Mouse (Mus musculus): Measurements from ENCODE around the gene Gpc1. TPM values are rescaled to one million over a fixed set of nuclear protein-coding genes. Genes with fewer than 3 reads are reported as not detected.

Gpc1 gene
- polyA plus RNA-seq, 1 experiment from 2014 or later: 84.1 TPM

DNA sequence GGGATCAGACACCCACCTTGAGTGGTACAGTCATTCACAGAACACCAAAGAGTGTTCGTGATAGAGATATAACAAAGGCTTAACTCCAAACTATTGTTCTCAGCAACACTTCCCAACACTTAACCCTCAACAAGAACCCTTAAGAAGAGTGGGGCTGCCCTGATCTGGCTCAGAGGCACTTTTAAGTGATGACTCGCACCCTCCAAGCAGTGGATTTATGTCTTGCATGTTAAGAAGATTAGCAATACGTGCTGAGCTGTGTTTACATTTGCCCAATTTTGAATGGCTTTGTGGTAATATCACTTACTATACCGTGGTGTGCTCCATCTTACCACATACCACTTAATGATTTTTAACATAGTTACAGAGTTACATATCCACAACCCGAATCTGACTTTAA lies 26.3 kb upstream of the Gpc1 start:
- no peaks in the 10 kb centered on the region for H3K36me3 ChIP-seq (replicated peaks)
- WGBS: 83% methylated on average over 5 of the region's 5 CpGs

DNA sequence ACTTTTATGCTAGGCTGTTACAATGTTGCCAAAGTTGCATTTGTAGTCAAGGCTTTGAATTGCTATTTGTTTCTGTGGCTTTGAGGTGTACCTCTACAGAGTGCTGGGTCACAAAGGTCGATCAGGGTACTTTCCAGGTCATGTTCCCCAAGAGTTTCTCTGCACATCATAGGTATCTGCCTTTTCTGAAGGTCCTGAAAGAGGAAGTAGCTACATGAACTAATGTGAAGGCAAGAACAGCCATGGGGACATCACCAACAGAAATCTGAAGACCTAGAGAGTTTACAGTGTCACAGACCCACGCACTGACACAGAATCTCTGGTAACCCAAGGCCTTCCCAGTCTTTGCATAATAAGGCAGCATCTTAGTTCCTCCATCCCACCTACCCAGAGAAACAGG lies 25.6 kb upstream of the Gpc1 start:
- no peaks in the 10 kb centered on the region for H3K4me1 ChIP-seq
- DNase-seq (ENCODE audit: low spot score): no peak
- peaks cover 5% of the 10 kb centered on the region; the same call in 1 of the 2 replicates for H3K9me3 ChIP-seq
- H3K36me3 ChIP-seq (replicated peaks): no peaks in the 10 kb centered on the region
- no peaks in the 10 kb centered on the region for H3K27me3 ChIP-seq (replicated peaks; ENCODE audit: low read depth, poor library complexity, severe bottlenecking)
- H3K27ac ChIP-seq (replicated peaks): no peak overlapping the region
- 73% methylated on average over 2 of the region's 2 CpGs for WGBS
- no peak overlapping the region for H3K4me3 ChIP-seq

More for the DNA sequence above, 26.3 kb upstream of the Gpc1 start:
- DNase-seq (ENCODE audit: low spot score): no peak
- Histone ChIP-seq H3K4me3 (no peak overlapping the region), H3K4me1 (no peaks in the 10 kb centered on the region), H3K9me3 (peaks cover 5% of the 10 kb centered on the region; the same call in 1 of the 2 replicates), H3K27me3 (replicated peaks; ENCODE audit: low read depth, poor library complexity, severe bottlenecking) (no peaks in the 10 kb centered on the region), H3K27ac (replicated peaks) (no peak overlapping the region)

DNA sequence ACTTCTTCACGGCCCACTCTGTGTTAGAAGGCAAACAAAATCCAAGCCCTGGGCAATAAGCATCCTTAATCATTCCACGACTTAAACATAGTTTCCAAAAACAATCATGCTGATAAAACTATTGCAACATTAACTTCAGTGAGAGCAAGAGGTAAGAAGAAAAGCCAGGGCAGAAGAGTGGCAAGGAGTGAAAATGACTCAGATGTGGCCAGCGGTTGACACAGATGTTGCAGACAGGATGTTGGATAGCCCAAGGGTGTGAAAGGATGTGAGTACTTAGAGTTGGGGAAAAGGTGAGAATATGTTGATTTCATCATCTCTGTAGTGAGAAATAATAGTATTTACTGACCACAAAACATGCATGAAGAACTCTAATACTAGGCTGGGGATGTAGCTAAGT lies 24.7 kb upstream of the Gpc1 start:
- Histone ChIP-seq H3K9me3 (peaks cover 5% of the 10 kb centered on the region; the same call in 1 of the 2 replicates), H3K27ac (replicated peaks) (no peak overlapping the region), H3K27me3 (replicated peaks; ENCODE audit: low read depth, poor library complexity, severe bottlenecking) (no peaks in the 10 kb centered on the region), H3K4me1 (no peaks in the 10 kb centered on the region), H3K4me3 (no peak overlapping the region), H3K36me3 (replicated peaks) (no peaks in the 10 kb centered on the region)
- DNase-seq (ENCODE audit: low spot score): no peak
- WGBS: 88% methylated on average over 3 of the region's 3 CpGs

DNA sequence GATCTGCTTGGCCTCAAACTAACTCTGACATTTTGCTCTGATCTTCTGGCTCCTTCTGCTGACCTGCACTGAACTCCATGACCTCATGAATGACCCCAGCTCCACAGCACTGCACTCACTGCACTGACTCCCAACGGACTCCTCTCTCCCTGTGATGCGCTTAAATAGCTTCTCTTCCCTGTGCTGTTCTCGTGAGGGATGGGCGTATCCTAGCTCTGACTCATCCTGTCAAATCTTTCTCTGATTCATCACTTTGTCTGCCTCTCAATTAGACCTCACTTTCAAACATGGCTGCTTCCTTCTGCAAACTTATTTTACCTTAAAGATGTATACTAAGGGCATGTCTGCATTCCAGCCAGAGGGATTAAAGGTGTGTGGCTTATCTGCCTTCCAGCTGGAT lies 21.8 kb upstream of the Gpc1 start:
- peaks cover 5% of the 10 kb centered on the region; the same call in 1 of the 2 replicates for H3K9me3 ChIP-seq
- DNase-seq (ENCODE audit: low spot score): no peak
- H3K36me3 ChIP-seq (replicated peaks): no peaks in the 10 kb centered on the region
- H3K4me1 ChIP-seq: peaks cover 4% of the 10 kb centered on the region; the same call in 1 of the 2 replicates
- no peak overlapping the region for H3K4me3 ChIP-seq
- H3K27me3 ChIP-seq (replicated peaks; ENCODE audit: low read depth, poor library complexity, severe bottlenecking): no peaks in the 10 kb centered on the region
- WGBS: 74% methylated on average over 4 of the region's 4 CpGs
- H3K27ac ChIP-seq (replicated peaks): no peak overlapping the region

DNA sequence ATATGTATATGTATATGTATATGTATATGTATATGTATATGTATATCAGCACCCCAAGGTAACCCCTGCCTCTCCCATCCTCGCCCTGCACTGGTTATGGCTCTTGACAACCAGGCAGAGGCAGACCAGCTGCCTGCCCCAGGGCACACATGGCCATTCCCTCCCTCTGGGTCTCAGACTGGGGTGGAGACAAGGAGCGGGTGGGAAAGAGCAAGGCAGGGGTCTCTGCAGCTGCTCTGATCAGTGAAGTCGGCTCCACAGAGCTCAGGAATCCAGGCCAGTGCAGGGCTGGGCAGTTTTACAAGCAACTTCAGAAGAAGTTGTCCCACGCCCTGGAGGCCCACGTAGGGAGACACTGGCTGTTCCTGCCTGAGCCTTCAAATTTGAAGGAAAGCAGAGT lies 17.1 kb upstream of the Gpc1 start:
- peaks cover 17% of the 10 kb centered on the region for H3K4me1 ChIP-seq
- H3K4me3 ChIP-seq: no peak overlapping the region
- H3K27me3 ChIP-seq (replicated peaks; ENCODE audit: low read depth, poor library complexity, severe bottlenecking): no peaks in the 10 kb centered on the region
- 70% methylated on average over 5 of the region's 5 CpGs for whole genome bisulfite sequencing
- peaks cover 5% of the 10 kb centered on the region; the same call in 1 of the 2 replicates for H3K9me3 ChIP-seq
- H3K27ac ChIP-seq (replicated peaks): no peak overlapping the region
- H3K36me3 ChIP-seq (replicated peaks): no peaks in the 10 kb centered on the region
- no peak for DNase-seq (ENCODE audit: low spot score)

DNA sequence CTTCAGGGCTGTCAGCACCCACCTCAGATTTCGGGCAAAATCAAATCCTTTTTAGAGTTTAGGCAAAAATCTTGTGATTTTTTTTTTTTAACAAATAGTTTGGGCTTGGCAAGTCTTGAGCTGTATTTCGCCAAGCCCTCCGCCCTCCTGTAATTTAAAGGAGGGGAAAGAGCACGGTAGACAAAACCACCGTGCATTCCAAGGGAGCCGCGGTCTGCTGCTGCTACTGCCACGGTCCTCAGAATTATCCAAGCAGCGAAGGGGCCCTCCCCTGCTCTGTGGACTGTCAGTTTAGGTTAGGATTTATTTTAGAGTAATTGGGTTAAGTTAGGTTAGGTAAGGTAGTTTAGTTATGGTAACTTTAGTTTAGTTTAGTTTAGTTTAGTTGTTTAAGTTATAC lies 16.3 kb upstream of the Gpc1 start:
- peaks cover 17% of the 10 kb centered on the region for H3K4me1 ChIP-seq
- DNase-seq (ENCODE audit: low spot score): no peak
- no peaks in the 10 kb centered on the region for H3K9me3 ChIP-seq
- no peak overlapping the region for H3K4me3 ChIP-seq
- no peak overlapping the region for H3K27ac ChIP-seq (replicated peaks)
- 65% methylated on average over 9 of the region's 9 CpGs for WGBS
- H3K36me3 ChIP-seq (replicated peaks): no peaks in the 10 kb centered on the region
- no peaks in the 10 kb centered on the region for H3K27me3 ChIP-seq (replicated peaks; ENCODE audit: low read depth, poor library complexity, severe bottlenecking)

DNA sequence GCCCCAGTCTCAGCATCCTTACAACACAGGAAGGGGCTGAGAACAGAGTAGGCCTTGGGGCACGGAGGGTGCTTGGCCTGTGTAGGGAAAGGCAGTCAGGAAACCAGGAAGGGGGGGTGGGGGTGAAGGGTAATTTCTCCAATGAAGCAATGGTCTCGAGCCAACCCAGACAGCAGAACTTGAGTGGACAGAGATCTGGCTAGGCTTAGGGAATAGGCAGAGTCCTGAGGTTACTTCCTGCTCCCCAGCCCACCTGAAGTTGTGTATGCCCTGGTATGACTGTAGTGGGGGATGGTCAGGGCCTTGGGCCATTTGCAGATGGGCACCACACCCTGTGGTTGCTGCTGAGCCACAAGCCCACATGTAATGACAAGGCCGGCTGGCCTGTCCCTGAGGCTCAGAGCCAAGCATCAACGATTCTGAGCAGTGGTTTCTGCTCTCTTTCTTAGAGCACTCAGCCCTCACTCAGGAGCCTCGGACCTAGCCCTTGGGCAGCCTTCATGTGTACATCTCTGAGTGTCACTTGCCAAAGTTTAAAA lies 15.6 kb upstream of the Gpc1 start:
- 66% methylated on average over 5 of the region's 5 CpGs for WGBS
- Histone ChIP-seq H3K9me3 (no peaks in the 10 kb centered on the region), H3K27me3 (replicated peaks; ENCODE audit: low read depth, poor library complexity, severe bottlenecking) (no peaks in the 10 kb centered on the region), H3K4me3 (no peak overlapping the region), H3K4me1 (peaks cover 17% of the 10 kb centered on the region), H3K27ac (replicated peaks) (peak overlapping the region; percentile 53), H3K36me3 (replicated peaks) (no peaks in the 10 kb centered on the region)
- no peak for DNase-seq (ENCODE audit: low spot score)

DNA sequence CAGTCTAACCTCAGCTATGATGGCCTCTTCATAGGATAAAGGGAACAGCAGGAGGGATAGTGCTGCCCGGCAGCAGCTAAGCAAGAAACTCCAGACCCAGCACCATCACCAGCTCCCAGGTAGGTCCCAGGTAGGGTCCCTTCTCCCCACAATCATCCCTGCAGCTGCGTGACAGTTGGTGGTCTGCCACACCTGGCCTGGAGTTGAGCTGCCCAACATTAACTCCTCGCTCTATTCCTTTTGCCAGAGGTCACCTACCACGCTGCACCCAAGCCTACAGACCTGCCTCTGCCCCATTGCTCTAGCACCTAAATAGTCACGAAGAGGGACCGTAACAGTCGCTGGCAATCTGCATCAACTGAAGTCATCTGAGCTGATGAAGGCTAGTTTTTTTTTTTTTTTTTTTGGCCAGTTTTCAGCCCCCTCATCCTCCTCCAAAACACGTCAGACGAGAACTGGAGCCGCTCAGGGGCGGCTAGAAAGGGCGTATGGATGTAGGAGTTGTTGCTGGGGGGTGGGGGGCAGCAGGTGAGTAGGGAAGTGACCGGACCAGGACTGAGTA lies 738 bp upstream of the Gpc1 start:
- H3K4me3 ChIP-seq: peak overlapping the region; percentile 96
- H3K4me1 ChIP-seq: peaks cover 66% of the 10 kb centered on the region
- 7% methylated on average over 13 of the region's 13 CpGs for WGBS
- peaks cover 21% of the 10 kb centered on the region for H3K36me3 ChIP-seq (replicated peaks)
- peak overlapping the region; percentile 97 for H3K27ac ChIP-seq (replicated peaks)
- H3K9me3 ChIP-seq: no peaks in the 10 kb centered on the region
- no peak for DNase-seq (ENCODE audit: low spot score)
- H3K27me3 ChIP-seq (replicated peaks; ENCODE audit: low read depth, poor library complexity, severe bottlenecking): peaks cover 21% of the 10 kb centered on the region

DNA sequence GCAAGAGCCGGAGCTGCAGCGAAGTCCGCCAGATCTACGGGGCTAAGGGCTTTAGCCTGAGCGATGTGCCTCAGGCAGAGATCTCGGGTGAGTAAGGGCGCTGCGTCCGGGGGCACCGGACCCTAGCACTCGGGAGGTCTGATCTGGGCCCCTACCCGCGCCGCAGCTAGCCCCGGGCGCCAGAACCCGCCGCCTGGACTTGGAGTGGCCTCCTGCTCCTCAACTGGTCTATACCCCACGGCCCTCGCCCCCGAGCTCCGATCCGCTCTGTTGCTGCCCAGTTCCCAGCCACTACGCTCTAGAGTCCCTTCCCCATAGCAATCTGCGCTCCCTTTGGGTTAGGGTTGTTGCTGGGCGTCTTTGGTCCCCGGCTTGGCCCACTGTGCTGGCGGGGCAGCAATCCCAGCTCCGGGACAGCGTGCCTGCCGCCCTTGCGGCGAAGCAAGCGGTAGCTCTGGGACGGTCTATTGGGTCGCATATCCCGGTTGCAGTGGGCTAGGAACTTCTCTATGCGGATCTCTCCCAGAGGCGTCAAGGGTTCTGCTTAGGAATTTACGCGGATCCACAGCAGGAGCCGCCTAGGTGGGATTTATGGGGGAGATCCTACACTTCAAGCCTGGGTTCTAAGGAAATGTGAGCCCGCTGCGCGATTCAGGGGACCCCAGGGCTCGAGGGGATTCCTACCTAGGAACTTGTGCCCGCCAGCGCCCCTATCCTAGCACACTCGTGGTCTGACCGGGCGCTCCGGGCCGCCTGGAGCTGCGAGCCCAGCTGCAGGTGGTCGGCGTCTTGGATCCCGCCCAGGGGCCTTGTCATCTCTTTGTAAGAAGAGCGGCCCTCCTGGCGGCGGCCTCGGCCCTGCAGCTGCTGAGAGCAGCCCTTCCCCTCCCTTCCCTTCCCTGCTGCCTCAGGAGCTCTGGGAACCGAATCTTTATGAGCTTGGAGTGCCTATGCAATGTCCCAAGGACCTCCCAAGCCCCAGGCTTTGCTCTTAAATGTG lies 866 bp downstream of the Gpc1 start:
- H3K9me3 ChIP-seq: no peaks in the 10 kb centered on the region
- peak overlapping the region; percentile 96 for H3K4me3 ChIP-seq
- peaks cover 37% of the 10 kb centered on the region for H3K36me3 ChIP-seq (replicated peaks)
- H3K27ac ChIP-seq (replicated peaks): peak overlapping the region; percentile 97
- under 1% methylated on average over 62 of the region's 62 CpGs for WGBS
- peaks cover 21% of the 10 kb centered on the region for H3K27me3 ChIP-seq (replicated peaks; ENCODE audit: low read depth, poor library complexity, severe bottlenecking)
- H3K4me1 ChIP-seq: peaks cover 60% of the 10 kb centered on the region
- DNase-seq (ENCODE audit: low spot score): peak; percentile 90

DNA sequence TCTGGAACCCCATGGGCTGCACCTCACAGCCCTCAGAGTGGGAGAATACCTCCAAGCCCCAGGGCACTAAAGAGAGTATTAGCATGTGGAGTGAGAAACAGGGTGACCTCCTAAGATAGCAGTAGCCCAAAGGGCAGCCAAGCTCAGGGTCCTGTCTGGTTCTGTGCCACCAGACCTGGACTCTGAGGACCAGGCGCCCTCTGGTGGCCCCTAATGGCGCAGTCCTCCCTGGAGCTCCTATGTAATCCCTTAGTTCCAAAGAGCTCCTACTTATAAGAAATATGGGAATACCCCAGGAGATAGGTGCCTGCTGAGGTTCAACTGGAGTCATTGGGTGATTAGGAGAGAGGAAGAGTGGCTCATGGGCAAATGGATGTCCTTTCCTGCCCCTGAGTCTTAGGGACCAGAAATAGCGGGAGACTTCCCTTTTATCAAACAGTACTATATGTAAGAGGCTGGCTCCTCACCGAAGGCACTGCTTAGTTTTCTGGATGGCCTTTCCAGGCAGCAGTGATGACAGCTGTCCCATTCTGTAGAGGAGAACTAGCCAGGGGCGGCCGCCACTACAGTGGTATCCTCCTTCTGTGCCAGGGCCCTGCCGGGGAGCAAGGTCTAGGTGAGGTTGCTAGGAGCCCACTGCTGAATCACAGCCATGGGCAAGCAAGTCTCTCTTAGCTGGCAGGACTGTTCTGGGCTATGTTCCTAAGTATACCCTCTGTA lies 2.7 kb downstream of the Gpc1 start:
- DNase-seq (ENCODE audit: low spot score): peak; percentile 88
- 67% methylated on average over 7 of the region's 7 CpGs for WGBS
- Histone ChIP-seq H3K4me3 (peak overlapping the region; percentile 96), H3K9me3 (no peaks in the 10 kb centered on the region), H3K4me1 (peaks cover 56% of the 10 kb centered on the region), H3K36me3 (replicated peaks) (peaks cover 50% of the 10 kb centered on the region), H3K27me3 (replicated peaks; ENCODE audit: low read depth, poor library complexity, severe bottlenecking) (peaks cover 20% of the 10 kb centered on the region), H3K27ac (replicated peaks) (no peak overlapping the region; the same call in 1 of the 2 replicates)

DNA sequence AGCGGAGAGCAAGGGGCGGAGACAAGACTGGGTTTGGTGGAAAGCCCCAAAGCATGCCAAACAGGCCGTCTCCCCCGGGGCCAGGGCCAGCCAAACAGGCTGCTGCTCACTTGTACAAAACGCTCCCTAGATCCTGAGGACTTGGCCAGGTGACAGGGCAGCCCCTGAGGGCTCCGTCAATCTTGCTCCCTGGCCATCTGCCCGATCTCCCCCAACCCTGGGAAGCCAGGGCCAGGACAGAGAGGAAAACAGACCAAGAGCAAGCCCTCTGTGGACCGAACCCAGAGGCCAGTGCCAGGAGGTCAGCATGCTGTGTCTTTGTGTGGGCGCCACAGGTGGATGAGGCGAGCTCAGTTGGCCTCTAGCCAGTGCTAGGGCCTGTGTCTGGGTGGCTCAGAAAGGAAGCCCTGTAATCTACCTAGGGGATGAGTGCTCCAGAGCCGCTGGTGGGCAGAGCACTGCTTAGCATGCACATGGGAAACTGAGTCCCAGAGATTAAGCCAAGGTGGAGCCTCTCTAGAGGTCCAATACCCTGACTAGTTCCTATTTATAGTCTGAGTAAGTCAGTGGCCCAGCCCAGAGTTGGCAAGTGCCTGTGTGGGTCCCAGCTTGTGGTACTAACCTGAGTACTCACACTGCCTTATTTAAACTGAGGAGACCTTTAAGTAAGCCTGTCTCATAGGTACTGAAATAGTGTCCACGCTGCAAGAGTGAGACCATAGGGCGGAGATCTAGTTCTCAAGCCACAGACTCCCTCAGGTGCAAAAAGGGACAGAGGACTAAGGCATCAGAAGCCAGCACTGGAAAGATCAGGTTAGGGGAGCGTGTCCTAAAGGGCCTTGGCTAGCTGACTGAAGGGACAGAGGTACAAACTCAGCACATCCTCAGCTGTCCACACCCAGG lies 6.7 kb downstream of the Gpc1 start:
- no peak overlapping the region for H3K4me3 ChIP-seq
- no peak for DNase-seq (ENCODE audit: low spot score)
- H3K4me1 ChIP-seq: peaks cover 33% of the 10 kb centered on the region
- H3K27ac ChIP-seq (replicated peaks): no peak overlapping the region
- peaks cover 4% of the 10 kb centered on the region; the same call in 1 of the 2 replicates for H3K27me3 ChIP-seq (replicated peaks; ENCODE audit: low read depth, poor library complexity, severe bottlenecking)
- peaks cover 79% of the 10 kb centered on the region for H3K36me3 ChIP-seq (replicated peaks)
- H3K9me3 ChIP-seq: no peaks in the 10 kb centered on the region
- WGBS: 78% methylated on average over 14 of the region's 14 CpGs

Measured in embryonic facial prominence, embryonic 10.5 days (tissue).